Mouse (Mus musculus) 416B (cell line): ENCODE results near the gene Rtkn.

Source experiments
- DNase-seq: peaks from one replicate; pipeline ENCODE4 v3.0.0; 2011; ENCODE audit warnings: low read depth

Gene Rtkn

GRCm38 (mm10) chr6:83172240-83172920 is 37.1 kb downstream of the Rtkn start:
- no peak for DNase-seq

- DNase-seq, result no peak
These were observed 40.7 kb downstream of the Rtkn start for GRCm38 (mm10) chr6:83175996-83176395.

GRCm38 (mm10) chr6:83179390-83180117 is 44.3 kb downstream of the Rtkn start:
- no peak for DNase-seq

GRCm38 (mm10) chr6:83180605-83181004 is 45.3 kb downstream of the Rtkn start:
- no peak for DNase-seq

- peak; percentile 40 for DNase-seq
These were observed 49.7 kb downstream of the Rtkn start for GRCm38 (mm10) chr6:83184858-83185435.

- DNase-seq, result no peak
These were observed 50.9 kb downstream of the Rtkn start for GRCm38 (mm10) chr6:83185895-83186861.

GRCm38 (mm10) chr6:83186946-83187345 is 51.7 kb downstream of the Rtkn start:
- no peak for DNase-seq

GRCm38 (mm10) chr6:83193571-83193970 is 58.3 kb downstream of the Rtkn start:
- DNase-seq, result no peak

GRCm38 (mm10) chr6:83197345-83198004 is 62.2 kb downstream of the Rtkn start:
- no peak for DNase-seq
